Mouse (Mus musculus): ENCODE results near the gene Gm11937. TPM values are rescaled to one million over a fixed set of nuclear protein-coding genes. Genes with fewer than 3 reads are reported as not detected.

The Gm11937 gene
- polyA plus RNA-seq, 1 experiment from 2014 or later: not detected

- 74% methylated on average over 4 of the region's 4 CpGs for WGBS
- H3K9ac ChIP-seq (ENCODE audit: low read length): no peak overlapping the region
- no peaks in the 10 kb centered on the region for H3K27me3 ChIP-seq (ENCODE audit: control insufficient read depth, insufficient read depth, low read length)
- H3K4me1 ChIP-seq (ENCODE audit: control insufficient read depth, insufficient read depth, low read length): no peaks in the 10 kb centered on the region
- H3K4me3 ChIP-seq (ENCODE audit: low read depth, low read length): no peak overlapping the region
- ATAC-seq (ENCODE audit: insufficient number of reproducible peaks, low FRiP score, low TSS enrichment, low read depth) (no peak), DNase-seq (ENCODE audit: low spot score) (no peak)
- H3K9me3 ChIP-seq (ENCODE audit: control insufficient read depth, low read length): no peaks in the 10 kb centered on the region
- H3K4me2 ChIP-seq (ENCODE audit: low read depth, severe bottlenecking): no peak overlapping the region
- H3K36me3 ChIP-seq (ENCODE audit: control insufficient read depth, insufficient read depth, low read length): no peaks in the 10 kb centered on the region
- H3K27ac ChIP-seq (replicated peaks; ENCODE audit: low read depth, low read length): no peak overlapping the region
Observed at GRCm38 (mm10) chr11:99573164-99573563, 36.8 kb downstream of the Gm11937 start.

- H3K27me3 ChIP-seq (ENCODE audit: control insufficient read depth, insufficient read depth, low read length): no peaks in the 10 kb centered on the region
- H3K9me3 ChIP-seq (ENCODE audit: control insufficient read depth, low read length): no peaks in the 10 kb centered on the region
- H3K4me1 ChIP-seq (ENCODE audit: control insufficient read depth, insufficient read depth, low read length): no peaks in the 10 kb centered on the region
- H3K9ac ChIP-seq (ENCODE audit: low read length): no peak within 1 kb of the TSS
- H3K27ac ChIP-seq (replicated peaks; ENCODE audit: low read depth, low read length): no peak within 1 kb of the TSS
- no peaks in the 10 kb centered on the region for H3K36me3 ChIP-seq (ENCODE audit: control insufficient read depth, insufficient read depth, low read length)
- WGBS: 73% methylated on average over 7 of the region's 7 CpGs
- H3K4me2 ChIP-seq (ENCODE audit: low read depth, severe bottlenecking): no peak within 1 kb of the TSS
- H3K4me3 ChIP-seq (ENCODE audit: low read depth, low read length): no peak within 1 kb of the TSS
- no peak for DNase-seq (ENCODE audit: low spot score)
- ATAC-seq (ENCODE audit: insufficient number of reproducible peaks, low FRiP score, low TSS enrichment, low read depth): no peak
Observed at GRCm38 (mm10) chr11:99566530-99566929, 43.5 kb downstream of the Gm11937 start, which contains the start of gene Krtap3-1. Gene Krtap3-1 (minus strand): TSS chr11:99566630.

GRCm38 (mm10) chr11:99562580-99562979, 47.4 kb downstream of the Gm11937 start:
- H3K36me3 ChIP-seq (ENCODE audit: control insufficient read depth, insufficient read depth, low read length): no peaks in the 10 kb centered on the region
- no peak for ATAC-seq (ENCODE audit: insufficient number of reproducible peaks, low FRiP score, low TSS enrichment, low read depth)
- H3K9ac ChIP-seq (ENCODE audit: low read length): no peak overlapping the region
- H3K4me2 ChIP-seq (ENCODE audit: low read depth, severe bottlenecking): no peak overlapping the region
- H3K9me3 ChIP-seq (ENCODE audit: control insufficient read depth, low read length): no peaks in the 10 kb centered on the region
- no peak overlapping the region for H3K27ac ChIP-seq (replicated peaks; ENCODE audit: low read depth, low read length)
- no peaks in the 10 kb centered on the region for H3K27me3 ChIP-seq (ENCODE audit: control insufficient read depth, insufficient read depth, low read length)
- no peaks in the 10 kb centered on the region for H3K4me1 ChIP-seq (ENCODE audit: control insufficient read depth, insufficient read depth, low read length)
- H3K4me3 ChIP-seq (ENCODE audit: low read depth, low read length): no peak overlapping the region
- no peak for DNase-seq (ENCODE audit: low spot score)
- WGBS: 81% methylated on average over 6 of the region's 6 CpGs

Other genes starting within 250 kb of the Gm11937 start
- 0.41 and 0.47 TPM in 2 replicates for gene Krt28, start 235.3 kb downstream of the Gm11937 start, polyA plus RNA-seq (2014; fragmentation: Nextera tagmentation; extraction: Ambion mirVana)
- 23.8 and 24.0 TPM in 2 replicates for gene Krt10, start 220.8 kb downstream of the Gm11937 start, polyA plus RNA-seq (2014; fragmentation: Nextera tagmentation; extraction: Ambion mirVana)
- gene Krt12, start 187.9 kb downstream of the Gm11937 start, polyA plus RNA-seq (2014; fragmentation: Nextera tagmentation; extraction: Ambion mirVana): not detected in 2 replicates
- gene Krt20, start 172.0 kb downstream of the Gm11937 start, polyA plus RNA-seq (2014; fragmentation: Nextera tagmentation; extraction: Ambion mirVana): 0.32 and 0.44 TPM in 2 replicates
- gene Krt23, start 117.1 kb downstream of the Gm11937 start, polyA plus RNA-seq (2014; fragmentation: Nextera tagmentation; extraction: Ambion mirVana): 0.24 and 0.35 TPM in 2 replicates
- gene Krt39, start 88.9 kb downstream of the Gm11937 start, polyA plus RNA-seq (2014; fragmentation: Nextera tagmentation; extraction: Ambion mirVana): 0.12 TPM in 1 of 2 replicates, not detected in the other
- not detected in 2 replicates for gene Krt40, start 67.0 kb downstream of the Gm11937 start, polyA plus RNA-seq (2014; fragmentation: Nextera tagmentation; extraction: Ambion mirVana)
- gene Krtap3-3, start 59.3 kb downstream of the Gm11937 start, polyA plus RNA-seq (2014; fragmentation: Nextera tagmentation; extraction: Ambion mirVana): not detected in 2 replicates
- gene Krtap3-2, start 53.3 kb downstream of the Gm11937 start, polyA plus RNA-seq (2014; fragmentation: Nextera tagmentation; extraction: Ambion mirVana): not detected in 2 replicates
- gene Gm11939, start 50.7 kb downstream of the Gm11937 start, polyA plus RNA-seq (2014; fragmentation: Nextera tagmentation; extraction: Ambion mirVana): not detected in 2 replicates
- gene Krtap3-1, start 43.6 kb downstream of the Gm11937 start, polyA plus RNA-seq (2014; fragmentation: Nextera tagmentation; extraction: Ambion mirVana): not detected in 2 replicates
- gene Krtap1-5, start 29.2 kb downstream of the Gm11937 start, polyA plus RNA-seq (2014; fragmentation: Nextera tagmentation; extraction: Ambion mirVana): not detected in 2 replicates
- not detected in 2 replicates for gene Krtap1-4, start 26.5 kb downstream of the Gm11937 start, polyA plus RNA-seq (2014; fragmentation: Nextera tagmentation; extraction: Ambion mirVana)
- not detected in 2 replicates for gene Krtap1-3, start 18.9 kb downstream of the Gm11937 start, polyA plus RNA-seq (2014; fragmentation: Nextera tagmentation; extraction: Ambion mirVana)
- gene Krtap9-3, start 12.1 kb downstream of the Gm11937 start, polyA plus RNA-seq (2014; fragmentation: Nextera tagmentation; extraction: Ambion mirVana): not detected in 2 replicates
- gene Gm11938, start 6.9 kb downstream of the Gm11937 start, polyA plus RNA-seq (2014; fragmentation: Nextera tagmentation; extraction: Ambion mirVana): not detected in 2 replicates
- gene Krtap2-4, start 4.7 kb upstream of the Gm11937 start, polyA plus RNA-seq (2014; fragmentation: Nextera tagmentation; extraction: Ambion mirVana): not detected in 2 replicates
- gene Gm11562, start 10.2 kb upstream of the Gm11937 start, polyA plus RNA-seq (2014; fragmentation: Nextera tagmentation; extraction: Ambion mirVana): not detected in 2 replicates
- not detected in 2 replicates for gene Krtap4-1, start 18.0 kb upstream of the Gm11937 start, polyA plus RNA-seq (2014; fragmentation: Nextera tagmentation; extraction: Ambion mirVana)
- gene Krtap4-2, start 24.9 kb upstream of the Gm11937 start, polyA plus RNA-seq (2014; fragmentation: Nextera tagmentation; extraction: Ambion mirVana): not detected in 2 replicates
- gene Krtap4-7, start 33.9 kb upstream of the Gm11937 start, polyA plus RNA-seq (2014; fragmentation: Nextera tagmentation; extraction: Ambion mirVana): not detected in 2 replicates
- gene Gm11555, start 40.0 kb upstream of the Gm11937 start, polyA plus RNA-seq (2014; fragmentation: Nextera tagmentation; extraction: Ambion mirVana): not detected in 2 replicates
- gene Gm11563, start 48.8 kb upstream of the Gm11937 start, polyA plus RNA-seq (2014; fragmentation: Nextera tagmentation; extraction: Ambion mirVana): not detected in 2 replicates
- gene Krtap4-6, start 55.8 kb upstream of the Gm11937 start, polyA plus RNA-seq (2014; fragmentation: Nextera tagmentation; extraction: Ambion mirVana): not detected in 2 replicates
- gene Gm14190, start 80.6 kb upstream of the Gm11937 start, polyA plus RNA-seq (2014; fragmentation: Nextera tagmentation; extraction: Ambion mirVana): not detected in 2 replicates
- gene Gm14180, start 124.1 kb upstream of the Gm11937 start, polyA plus RNA-seq (2014; fragmentation: Nextera tagmentation; extraction: Ambion mirVana): not detected in 2 replicates
- not detected in 2 replicates for gene Gm11595, start 162.7 kb upstream of the Gm11937 start, polyA plus RNA-seq (2014; fragmentation: Nextera tagmentation; extraction: Ambion mirVana)
- gene Krtap4-8, start 170.5 kb upstream of the Gm11937 start, polyA plus RNA-seq (2014; fragmentation: Nextera tagmentation; extraction: Ambion mirVana): not detected in 2 replicates
- gene Krtap4-9, start 175.0 kb upstream of the Gm11937 start, polyA plus RNA-seq (2014; fragmentation: Nextera tagmentation; extraction: Ambion mirVana): not detected in 2 replicates
- not detected in 2 replicates for gene Gm11596, start 183.3 kb upstream of the Gm11937 start, polyA plus RNA-seq (2014; fragmentation: Nextera tagmentation; extraction: Ambion mirVana)
- gene Gm11569, start 188.7 kb upstream of the Gm11937 start, polyA plus RNA-seq (2014; fragmentation: Nextera tagmentation; extraction: Ambion mirVana): not detected in 2 replicates
- not detected in 2 replicates for gene Gm11554, start 194.3 kb upstream of the Gm11937 start, polyA plus RNA-seq (2014; fragmentation: Nextera tagmentation; extraction: Ambion mirVana)
- gene Krtap4-13, start 199.7 kb upstream of the Gm11937 start, polyA plus RNA-seq (2014; fragmentation: Nextera tagmentation; extraction: Ambion mirVana): not detected in 2 replicates
- gene Gm11564, start 205.5 kb upstream of the Gm11937 start, polyA plus RNA-seq (2014; fragmentation: Nextera tagmentation; extraction: Ambion mirVana): not detected in 2 replicates
- gene 2300003K06Rik, start 227.9 kb upstream of the Gm11937 start, polyA plus RNA-seq (2014; fragmentation: Nextera tagmentation; extraction: Ambion mirVana): not detected in 2 replicates
- gene Krtap4-16, start 241.4 kb upstream of the Gm11937 start, polyA plus RNA-seq (2014; fragmentation: Nextera tagmentation; extraction: Ambion mirVana): not detected in 2 replicates
- not detected in 2 replicates for gene Gm11568, start 247.7 kb upstream of the Gm11937 start, polyA plus RNA-seq (2014; fragmentation: Nextera tagmentation; extraction: Ambion mirVana)